Mouse (Mus musculus): ENCODE measurements at regions not wholly inside any gene's neighbourhood (a gene's known extent, or its start where the extent isn't known, plus 50 kb on each side); places are given as distances from the start of the nearest gene placed in this dataset.

- TF ChIP-seq CTCF (IDR thresholded peaks at IDR 0.05; ENCODE audit: low read depth) = no peak
- no peak for TF ChIP-seq EP300 (IDR thresholded peaks at IDR 0.05; ENCODE audit: low read depth)
Measured at GRCm38 (mm10) chr15:51247259-51247658, 2637.4 kb upstream of the Gm7489 start.
